Mouse (Mus musculus) midbrain, embryonic 16.5 days (tissue): ENCODE results near the gene Ttll6. TPM values are rescaled to one million over a fixed set of nuclear protein-coding genes. Genes with fewer than 3 reads are reported as not detected.

Experiments
- ATAC-seq: fragments of 200-750 bp; cut with Nextera tagmentation; 2 replicates; pipeline ENCODE4 v1.8.0; 2017; ENCODE audit warnings: moderate TSS enrichment
- H3K27ac ChIP-seq: fragments of 300-500 bp; sonication (generic); 2 replicates; pipeline ENCODE4 v1.5.1; 2014; ENCODE audit warnings: mild to moderate bottlenecking, low read length, mixed read lengths
- H3K27me3 ChIP-seq: fragments of 300-500 bp; sonication (generic); 2 replicates; pipeline ENCODE4 v1.6.1; 2014; ENCODE audit warnings: low read depth, low read length, mixed read lengths; ENCODE audit not compliant: control insufficient read depth, insufficient read depth
- H3K36me3 ChIP-seq: fragments of 300-500 bp; sonication (generic); 2 replicates; pipeline ENCODE4 v1.6.1; 2014; ENCODE audit warnings: mild to moderate bottlenecking, low read length, moderate library complexity, mixed read lengths; ENCODE audit not compliant: control insufficient read depth, insufficient read depth
- H3K4me1 ChIP-seq: fragments of 300-500 bp; sonication (generic); 2 replicates; pipeline ENCODE4 v1.6.1; 2014; ENCODE audit warnings: mild to moderate bottlenecking, low read length, mixed read lengths; ENCODE audit not compliant: control insufficient read depth, insufficient read depth
- H3K4me2 ChIP-seq: fragments of 300-500 bp; sonication (generic); 2 replicates; pipeline ENCODE4 v1.6.1; 2014; ENCODE audit warnings: mild to moderate bottlenecking, low read length, mixed read lengths
- H3K4me3 ChIP-seq: fragments of 300-500 bp; sonication (generic); 2 replicates; pipeline ENCODE4 v1.5.1; 2014; ENCODE audit warnings: low read depth, mild to moderate bottlenecking, low read length, moderate library complexity, mixed read lengths
- H3K9ac ChIP-seq: fragments of 300-500 bp; sonication (generic); 2 replicates; pipeline ENCODE4 v1.6.1; 2014; ENCODE audit warnings: low read depth, low read length, mixed read lengths
- H3K9me3 ChIP-seq: fragments of 300-500 bp; sonication (generic); replicated peaks from 2 replicates; pipeline ENCODE4 v1.6.1; 2014; ENCODE audit warnings: mild to moderate bottlenecking, low read length, mixed read lengths; ENCODE audit not compliant: control insufficient read depth, poor library complexity, severe bottlenecking
- WGBS: fragments of 180-500 bp; shearing (Covaris S2); extraction: QIAGEN DNeasy Blood & Tissue Kit; methylation state at CpG from one replicate; pipeline ENCODE4 v1.1.7; 2014; 5-methylcytosine and 5-hydroxymethylcytosine counted together
- polyA plus RNA-seq: library from polyadenylated mRNA; unstranded; fragments of >200 nt; fragmentation: Nextera tagmentation; extraction: Ambion mirVana; gene quantifications from 2 replicates; pipeline ENCODE4 v1.2.1, GENCODE M21; 2015

The Ttll6 gene
- polyA plus RNA-seq, 1 experiment from 2014 or later = 0.35 TPM

GRCm38 (mm10) chr11:96143766-96144165, 10.2 kb downstream of the Ttll6 start:
- WGBS = 68% methylated on average over 4 of the region's 4 CpGs
- Histone ChIP-seq H3K36me3 (no peaks in the 10 kb centered on the region), H3K27me3 (peaks cover 30% of the 10 kb centered on the region), H3K27ac (no peak overlapping the region), H3K4me2 (no peak overlapping the region), H3K9ac (no peak overlapping the region), H3K4me3 (no peak overlapping the region), H3K4me1 (no peaks in the 10 kb centered on the region; the same call in 1 of the 2 replicates), H3K9me3 (no peaks in the 10 kb centered on the region)
- ATAC-seq = no peak

GRCm38 (mm10) chr11:96145622-96146270, 12.2 kb downstream of the Ttll6 start:
- Histone ChIP-seq H3K36me3 (no peaks in the 10 kb centered on the region), H3K4me2 (peak overlapping the region; percentile 36), H3K27ac (no peak overlapping the region), H3K27me3 (peaks cover 35% of the 10 kb centered on the region), H3K9me3 (no peaks in the 10 kb centered on the region), H3K4me3 (no peak overlapping the region), H3K9ac (0 out of 2 replicates have a peak overlapping the region, but pooled peaks have one; percentile 30), H3K4me1 (no peaks in the 10 kb centered on the region; the same call in 1 of the 2 replicates)
- 2% methylated on average over 15 of the region's 15 CpGs for WGBS
- no peak for ATAC-seq

GRCm38 (mm10) chr11:96147471-96147870, 13.9 kb downstream of the Ttll6 start:
- H3K27ac ChIP-seq = no peak overlapping the region
- no peaks in the 10 kb centered on the region; the same call in 1 of the 2 replicates for H3K4me1 ChIP-seq
- H3K4me3 ChIP-seq = no peak overlapping the region
- no peaks in the 10 kb centered on the region for H3K9me3 ChIP-seq
- no peaks in the 10 kb centered on the region for H3K36me3 ChIP-seq
- H3K4me2 ChIP-seq = no peak overlapping the region
- H3K9ac ChIP-seq = no peak overlapping the region
- H3K27me3 ChIP-seq = peaks cover 35% of the 10 kb centered on the region
- WGBS = 75% methylated on average over 6 of the region's 6 CpGs
- ATAC-seq = no peak

GRCm38 (mm10) chr11:96164769-96165168, 31.2 kb downstream of the Ttll6 start:
- ATAC-seq = no peak
- no peaks in the 10 kb centered on the region for H3K36me3 ChIP-seq
- H3K27ac ChIP-seq = no peak overlapping the region
- no peaks in the 10 kb centered on the region for H3K4me1 ChIP-seq
- H3K9me3 ChIP-seq = no peaks in the 10 kb centered on the region
- no peak overlapping the region for H3K9ac ChIP-seq
- 68% methylated on average over 12 of the region's 12 CpGs for WGBS
- peaks cover 55% of the 10 kb centered on the region for H3K27me3 ChIP-seq
- no peak overlapping the region for H3K4me2 ChIP-seq
- no peak overlapping the region for H3K4me3 ChIP-seq

GRCm38 (mm10) chr11:96168125-96168524, 34.5 kb downstream of the Ttll6 start:
- Histone ChIP-seq H3K9me3 (no peaks in the 10 kb centered on the region; the same call in 1 of the 2 replicates), H3K4me1 (no peaks in the 10 kb centered on the region), H3K4me2 (no peak overlapping the region), H3K4me3 (no peak overlapping the region), H3K9ac (no peak overlapping the region), H3K36me3 (no peaks in the 10 kb centered on the region), H3K27ac (no peak overlapping the region), H3K27me3 (peaks cover 86% of the 10 kb centered on the region)
- no peak for ATAC-seq
- WGBS = 34% methylated on average over 9 of the region's 9 CpGs

GRCm38 (mm10) chr11:96169016-96169415, 35.4 kb downstream of the Ttll6 start:
- Histone ChIP-seq H3K36me3 (no peaks in the 10 kb centered on the region), H3K27ac (no peak overlapping the region), H3K27me3 (peaks cover 90% of the 10 kb centered on the region), H3K4me3 (no peak overlapping the region), H3K4me2 (no peak overlapping the region), H3K9me3 (no peaks in the 10 kb centered on the region; the same call in 1 of the 2 replicates), H3K9ac (no peak overlapping the region), H3K4me1 (no peaks in the 10 kb centered on the region)
- no peak for ATAC-seq
- WGBS = 19% methylated on average over 7 of the region's 7 CpGs

- ATAC-seq = no peak
- Histone ChIP-seq H3K9ac (no peak overlapping the region), H3K9me3 (no peaks in the 10 kb centered on the region; the same call in 1 of the 2 replicates), H3K27ac (no peak overlapping the region), H3K4me1 (no peaks in the 10 kb centered on the region), H3K27me3 (peaks cover 90% of the 10 kb centered on the region), H3K4me3 (no peak overlapping the region), H3K36me3 (no peaks in the 10 kb centered on the region), H3K4me2 (no peak overlapping the region)
- under 1% methylated on average over 20 of the region's 20 CpGs for WGBS
Measured at GRCm38 (mm10) chr11:96170711-96171379, 37.3 kb downstream of the Ttll6 start.

- no peak for ATAC-seq
Measured at GRCm38 (mm10) chr11:96171601-96172000, 38.0 kb downstream of the Ttll6 start.

More at GRCm38 (mm10) chr11:96171601-96172000, 38.0 kb downstream of the Ttll6 start:
- WGBS = 5% methylated on average over 3 of the region's 3 CpGs
- H3K27me3 ChIP-seq = peaks cover 89% of the 10 kb centered on the region
- no peak overlapping the region for H3K9ac ChIP-seq
- H3K4me2 ChIP-seq = no peak overlapping the region
- H3K4me1 ChIP-seq = no peaks in the 10 kb centered on the region
- no peaks in the 10 kb centered on the region; the same call in 1 of the 2 replicates for H3K9me3 ChIP-seq
- no peak overlapping the region for H3K27ac ChIP-seq
- H3K4me3 ChIP-seq = no peak overlapping the region
- H3K36me3 ChIP-seq = no peaks in the 10 kb centered on the region
